Mouse (Mus musculus): ENCODE measurements around the gene Gm28051. TPM values are rescaled to one million over a fixed set of nuclear protein-coding genes. Genes with fewer than 3 reads are reported as not detected.
A peak's percentile ranks its signal among the peaks of the same experiment; 100 is the strongest.

Gm28051 gene
- total RNA-seq, 2 experiments from 2014 or later, result not detected

GRCm38 (mm10) chr12:102733381-102733780, 24.2 kb downstream of the Gm28051 start:
- H3K4me3 ChIP-seq, result no peak overlapping the region
- peak; percentile 68 for TF ChIP-seq CTCF (IDR thresholded peaks at IDR 0.05)
- intact Hi-C loops (cut with DNase I), result no loop called here
- DNase-seq, result peak; percentile 62
- H3K27ac ChIP-seq, result no peak overlapping the region

- intact Hi-C loops (cut with DNase I), result no loop called here
- Histone ChIP-seq H3K27ac (no peak overlapping the region), H3K4me3 (peak overlapping the region; percentile 26; the same call in 1 of the 2 replicates)
- no peak for DNase-seq
- TF ChIP-seq CTCF (IDR thresholded peaks at IDR 0.05), result no peak
These were observed 26.6 kb downstream of the Gm28051 start for GRCm38 (mm10) chr12:102730798-102731619.

- Histone ChIP-seq H3K27ac (no peak overlapping the region), H3K4me3 (peak overlapping the region; percentile 26)
- peak; percentile 35 for DNase-seq
- no peak for TF ChIP-seq CTCF (IDR thresholded peaks at IDR 0.05)
- intact Hi-C loops (cut with DNase I), result no loop called here
These were observed 27.4 kb downstream of the Gm28051 start for GRCm38 (mm10) chr12:102729855-102730797.

GRCm38 (mm10) chr12:102725761-102726175, 31.8 kb downstream of the Gm28051 start:
- Histone ChIP-seq H3K4me3 (no peak overlapping the region), H3K27ac (no peak overlapping the region)
- intact Hi-C loops (cut with DNase I), result no loop called here
- no peak for DNase-seq
- no peak for TF ChIP-seq CTCF (IDR thresholded peaks at IDR 0.05)

GRCm38 (mm10) chr12:102725146-102725545, 32.4 kb downstream of the Gm28051 start:
- Histone ChIP-seq H3K4me3 (no peak overlapping the region), H3K27ac (no peak overlapping the region)
- TF ChIP-seq CTCF (IDR thresholded peaks at IDR 0.05), result no peak
- intact Hi-C loops (cut with DNase I), result no loop called here
- no peak for DNase-seq

GRCm38 (mm10) chr12:102723861-102724260, 33.7 kb downstream of the Gm28051 start:
- Histone ChIP-seq H3K27ac (no peak overlapping the region), H3K4me3 (no peak overlapping the region)
- no peak for TF ChIP-seq CTCF (IDR thresholded peaks at IDR 0.05)
- intact Hi-C loops (cut with DNase I), result no loop called here
- no peak for DNase-seq

GRCm38 (mm10) chr12:102722966-102723365, 34.6 kb downstream of the Gm28051 start:
- Histone ChIP-seq H3K27ac (no peak overlapping the region), H3K4me3 (no peak overlapping the region)
- no peak for TF ChIP-seq CTCF (IDR thresholded peaks at IDR 0.05)
- intact Hi-C loops (cut with DNase I), result no loop called here
- no peak for DNase-seq

GRCm38 (mm10) chr12:102722451-102722850, 35.1 kb downstream of the Gm28051 start:
- no peak for TF ChIP-seq CTCF (IDR thresholded peaks at IDR 0.05)
- intact Hi-C loops (cut with DNase I), result no loop called here
- H3K27ac ChIP-seq, result no peak overlapping the region
- H3K4me3 ChIP-seq, result no peak overlapping the region
- no peak for DNase-seq

GRCm38 (mm10) chr12:102719552-102720315, 37.8 kb downstream of the Gm28051 start:
- no peak overlapping the region for H3K27ac ChIP-seq
- peak; percentile 81 for TF ChIP-seq CTCF (IDR thresholded peaks at IDR 0.05)
- H3K4me3 ChIP-seq, result no peak overlapping the region
- peak; percentile 44 for DNase-seq
- intact Hi-C loops (cut with DNase I), result loop anchor here (1.0 to 10.0 kb wide), 3 partner anchors 140 to 225 kb away; no protein-coding TSS in a partner anchor

- Histone ChIP-seq H3K27ac (no peak overlapping the region), H3K4me3 (no peak overlapping the region)
- no peak for TF ChIP-seq CTCF (IDR thresholded peaks at IDR 0.05)
- no peak for DNase-seq
- intact Hi-C loops (cut with DNase I), result loop anchor here (10.0 kb wide), 1 partner anchor 220 kb away; no protein-coding TSS in a partner anchor
These were observed 42.7 kb downstream of the Gm28051 start for GRCm38 (mm10) chr12:102714654-102715395.

- intact Hi-C loops (cut with DNase I), result loop anchor here (10.0 kb wide), 1 partner anchor 219 kb away; no protein-coding TSS in a partner anchor
- no peak for TF ChIP-seq CTCF (IDR thresholded peaks at IDR 0.05)
- H3K27ac ChIP-seq, result no peak overlapping the region
- no peak for DNase-seq
- no peak overlapping the region for H3K4me3 ChIP-seq
These were observed 43.4 kb downstream of the Gm28051 start for GRCm38 (mm10) chr12:102714116-102714515.

All from gastrocnemius, adult 2 months (tissue).